Mouse (Mus musculus) heart, adult 10 weeks (tissue): ENCODE results near the gene Pnlip. TPM values are rescaled to one million over a fixed set of nuclear protein-coding genes. Genes with fewer than 3 reads are reported as not detected.

Experiments used
- polyA plus RNA-seq: library from polyadenylated mRNA; stranded (reverse); fragments of 350-450 nt; fragmentation: Illumina TruSeq; extraction: RNeasy Lipid Tissue Mini Kit (QIAGEN cat#74804); gene quantifications from one replicate; pipeline ENCODE4 v1.2.3, GENCODE M21; 2014; ENCODE audit warnings: low read depth, low replicate concordance

Gene Pnlip
- not detected for polyA plus RNA-seq

DNA sequence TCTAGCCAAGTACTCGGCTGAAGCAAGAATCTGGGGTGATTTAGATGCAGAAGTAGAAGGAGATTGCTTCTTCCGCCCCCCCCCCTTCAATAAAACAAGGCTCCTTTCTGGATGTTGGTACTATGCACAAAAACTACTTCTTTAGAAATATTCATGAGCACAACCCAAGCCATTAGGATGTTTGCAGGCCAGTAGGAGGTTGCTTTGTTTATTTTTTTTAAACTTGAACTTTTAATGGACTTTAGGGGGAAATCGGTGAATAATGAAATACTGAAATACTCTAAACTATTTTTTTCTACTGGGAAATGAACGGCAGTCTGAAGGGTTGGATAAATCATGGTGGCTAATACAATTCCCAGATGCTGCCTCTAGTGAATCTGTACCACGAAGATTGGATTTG is at the start of gene Pnlip:
TSS of gene Pnlip (plus strand) at position 301 of the 400 bp plus-strand sequence.

GRCm38 (mm10) chr19:58728445-58729031 is 76.2 kb downstream of the Pnlip start, which contains the start of gene Pnliprp1:
TSS of gene Pnliprp1 (plus strand) at chr19:58728887.

Other genes with a start within 250 kb of the Pnlip start
- gene Gfra1, start 196.6 kb upstream of the Pnlip start, polyA plus RNA-seq = 6.0 TPM
- gene Ccdc172, start 140.5 kb upstream of the Pnlip start, polyA plus RNA-seq = not detected
- gene Pnliprp1, start 76.4 kb downstream of the Pnlip start, polyA plus RNA-seq = not detected
- not detected for gene Pnliprp2, start 107.2 kb downstream of the Pnlip start, polyA plus RNA-seq
- gene 1700019N19Rik, start 142.0 kb downstream of the Pnlip start, polyA plus RNA-seq = not detected